Mouse (Mus musculus) hematopoietic multipotent progenitor cell, adult 10-12 weeks (in vitro differentiated cells): ENCODE data around the gene Srrm1. TPM values are rescaled to one million over a fixed set of nuclear protein-coding genes. Genes with fewer than 3 reads are reported as not detected.

ENCODE experiments used
- polyA plus RNA-seq: library from polyadenylated mRNA; stranded (reverse); fragments of >175 nt; gene quantifications from 2 replicates; pipeline ENCODE4 v1.2.3, GENCODE M21; 2012; ENCODE audit warnings: low replicate concordance

Gene Srrm1
- polyA plus RNA-seq, result 302 and 539 TPM in 2 replicates

DNA sequence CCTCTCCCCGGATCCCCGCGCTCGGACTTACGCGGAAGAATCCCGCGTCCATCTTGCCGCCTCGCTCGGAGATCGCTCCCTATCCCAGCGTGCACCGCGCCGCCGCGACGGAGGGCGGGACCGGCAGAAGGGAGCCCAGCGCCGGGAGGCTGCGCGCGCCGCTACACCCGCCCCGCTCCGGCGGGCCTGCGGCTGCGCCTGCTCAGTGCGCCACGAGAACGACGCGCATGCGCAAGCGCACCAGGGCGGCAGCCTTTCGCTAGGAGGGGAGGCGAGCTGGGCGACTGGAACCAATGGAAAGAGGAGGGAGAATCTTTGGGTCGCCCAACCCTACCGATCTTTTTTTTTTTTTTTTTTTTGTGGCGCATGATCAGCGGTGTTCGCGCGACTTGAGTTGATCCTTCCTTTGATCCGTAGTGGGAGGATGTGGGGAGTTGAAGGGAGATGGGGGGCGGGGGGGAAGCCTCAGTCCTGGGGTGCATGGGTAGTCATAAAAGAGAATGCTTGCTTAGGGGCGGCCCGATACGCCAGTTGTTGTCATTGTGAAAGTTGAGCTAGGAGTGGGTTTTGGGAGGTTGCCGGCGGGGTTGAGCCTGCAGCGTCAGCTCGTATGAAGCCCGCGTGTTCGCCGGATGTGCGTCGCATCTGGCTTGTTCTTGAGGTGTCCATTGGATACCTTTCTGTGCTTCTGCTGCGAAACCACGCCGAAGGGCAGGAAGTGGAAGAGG is at the start of gene Srrm1:
TSS of gene Srrm1 (minus strand) at position 256 of the 728 bp plus-strand sequence.

DNA sequence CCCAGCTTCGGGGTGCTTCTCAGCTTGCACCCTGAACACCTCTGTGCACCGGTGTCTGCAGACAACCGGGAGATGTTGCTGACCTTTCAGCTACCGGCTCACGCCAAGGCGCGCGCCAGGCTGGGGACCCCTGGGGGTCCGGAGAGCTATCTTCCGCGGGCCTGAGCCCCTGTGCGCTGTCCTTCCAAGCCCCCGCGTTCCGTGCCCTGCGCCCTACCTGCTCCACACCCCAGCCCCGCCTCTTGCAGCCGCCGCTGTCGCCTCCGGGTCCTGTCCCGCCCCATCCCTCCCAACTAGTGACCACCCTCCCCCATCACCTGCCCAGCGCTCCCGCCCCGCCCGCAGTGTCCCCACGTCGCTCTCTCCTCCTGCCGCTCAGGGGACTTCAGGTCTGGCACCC is 44.9 kb upstream of the Srrm1 start, which contains the start of gene Ncmap:
TSS of gene Ncmap (minus strand) at position 237 of the 400 bp plus-strand sequence.

DNA sequence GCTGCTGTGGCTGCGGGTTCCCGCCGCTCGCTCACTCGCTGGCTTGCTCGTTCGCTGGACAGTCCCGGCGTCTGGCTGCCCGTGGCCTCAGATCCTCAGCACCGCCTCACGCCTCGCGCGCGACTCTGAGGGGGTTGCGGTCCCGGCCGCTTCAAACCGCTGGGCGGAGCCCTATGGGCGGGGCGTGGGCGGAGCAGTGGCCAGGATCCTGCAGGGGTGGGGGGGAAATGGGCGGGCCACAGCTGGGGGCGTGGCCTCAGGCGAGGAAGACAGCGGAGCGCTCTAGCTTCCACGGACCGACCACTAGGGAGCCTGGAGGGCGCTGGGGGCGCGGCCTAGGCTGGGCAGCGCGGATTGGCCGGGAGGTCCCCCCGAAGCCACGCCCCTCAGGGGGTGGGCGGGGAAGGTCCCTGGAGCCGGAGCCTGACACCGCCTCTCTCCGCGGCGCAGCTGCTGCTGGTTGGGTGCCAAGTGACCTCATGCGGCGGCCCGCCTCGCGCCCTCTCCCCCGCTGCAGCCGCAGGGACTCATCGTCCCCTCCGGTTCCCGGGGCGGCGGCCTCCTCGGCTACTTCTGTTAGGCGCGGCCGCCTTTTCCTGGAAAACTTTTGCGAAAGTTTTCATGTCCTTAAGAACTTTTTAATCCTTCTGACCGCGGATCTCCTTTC is 80.3 kb downstream of the Srrm1 start, which contains the start of gene Clic4:
TSS of gene Clic4 (minus strand) at position 175 of the 667 bp plus-strand sequence.

Other genes with a start within 250 kb of the Srrm1 start
- gene Runx3, start 232.7 kb downstream of the Srrm1 start, polyA plus RNA-seq, result 239 and 529 TPM in 2 replicates
- gene Clic4, start 80.5 kb downstream of the Srrm1 start, polyA plus RNA-seq, result 16.1 and 18.9 TPM in 2 replicates
- gene Ncmap, start 44.9 kb upstream of the Srrm1 start, polyA plus RNA-seq, result 2.3 and 6.2 TPM in 2 replicates
- 8.4 and 13.0 TPM in 2 replicates for gene Rcan3, start 80.5 kb upstream of the Srrm1 start, polyA plus RNA-seq
- 0.18 and 0.90 TPM in 2 replicates for gene Stpg1, start 141.5 kb upstream of the Srrm1 start, polyA plus RNA-seq
- 60.6 and 297 TPM in 2 replicates for gene Nipal3, start 141.7 kb upstream of the Srrm1 start, polyA plus RNA-seq
- not detected in 2 replicates for gene Grhl3, start 220.3 kb upstream of the Srrm1 start, polyA plus RNA-seq